Mouse (Mus musculus) embryonic facial prominence, embryonic 11.5 days (tissue): ENCODE measurements around the gene Elfn2. TPM values are rescaled to one million over a fixed set of nuclear protein-coding genes. Genes with fewer than 3 reads are reported as not detected.

Experiments used
- ATAC-seq: fragments of 200-750 bp; cut with Nextera tagmentation; replicated peaks from 2 replicates; pipeline ENCODE4 v1.8.0; 2017; ENCODE audit warnings: low read depth; ENCODE audit not compliant: insufficient number of reproducible peaks, low FRiP score, low TSS enrichment
- DNase-seq: peaks from one replicate; pipeline ENCODE4 v3.0.0-alpha.2; 2015; ENCODE audit warnings: low spot score
- H3K27ac ChIP-seq: fragments of 300-500 bp; sonication (generic); replicated peaks from 2 replicates; pipeline ENCODE4 v1.5.1; 2014; ENCODE audit warnings: mild to moderate bottlenecking, low read depth, low read length, control low read depth
- H3K27me3 ChIP-seq: fragments of 300-500 bp; sonication (generic); 2 replicates; pipeline ENCODE4 v1.6.1; 2014; ENCODE audit warnings: mild to moderate bottlenecking, low read length, moderate library complexity, mixed read lengths; ENCODE audit not compliant: control insufficient read depth, insufficient read depth
- H3K36me3 ChIP-seq: fragments of 300-500 bp; sonication (generic); replicated peaks from 2 replicates; pipeline ENCODE4 v1.6.1; 2014; ENCODE audit warnings: low read depth, mild to moderate bottlenecking, low read length, moderate library complexity, mixed read lengths; ENCODE audit not compliant: control insufficient read depth, insufficient read depth
- H3K4me1 ChIP-seq: fragments of 300-500 bp; sonication (generic); 2 replicates; pipeline ENCODE4 v1.6.1; 2014; ENCODE audit warnings: low read length, mixed read lengths; ENCODE audit not compliant: control insufficient read depth, insufficient read depth
- H3K4me2 ChIP-seq: fragments of 300-500 bp; sonication (generic); 2 replicates; pipeline ENCODE4 v1.6.1; 2014; ENCODE audit warnings: low read depth, mild to moderate bottlenecking, control low read depth, low read length, moderate library complexity
- H3K4me3 ChIP-seq: fragments of 300-500 bp; sonication (generic); 2 replicates; pipeline ENCODE4 v1.5.1; 2014; ENCODE audit warnings: low read depth, low read length, control low read depth
- H3K9ac ChIP-seq: fragments of 300-500 bp; sonication (generic); replicated peaks from 2 replicates; pipeline ENCODE4 v1.6.1; 2014; ENCODE audit warnings: mild to moderate bottlenecking, control low read depth, low read length
- H3K9me3 ChIP-seq: fragments of 300-500 bp; sonication (generic); replicated peaks from 2 replicates; pipeline ENCODE4 v1.6.1; 2016; ENCODE audit warnings: mild to moderate bottlenecking, low read length, inconsistent platforms, mixed read lengths; ENCODE audit not compliant: control insufficient read depth
- WGBS: fragments of 180-500 bp; shearing (Covaris S2); extraction: QIAGEN DNeasy Blood & Tissue Kit; methylation state at CpG from one replicate; pipeline ENCODE4 v1.1.7; 2014; 5-methylcytosine and 5-hydroxymethylcytosine counted together
- polyA plus RNA-seq: library from polyadenylated mRNA; unstranded; fragments of >200 nt; fragmentation: Nextera tagmentation; extraction: Ambion mirVana; gene quantifications from 2 replicates; pipeline ENCODE4 v1.2.1, GENCODE M21; 2014

The Elfn2 gene
- polyA plus RNA-seq, 1 experiment from 2014 or later, result not detected

DNA sequence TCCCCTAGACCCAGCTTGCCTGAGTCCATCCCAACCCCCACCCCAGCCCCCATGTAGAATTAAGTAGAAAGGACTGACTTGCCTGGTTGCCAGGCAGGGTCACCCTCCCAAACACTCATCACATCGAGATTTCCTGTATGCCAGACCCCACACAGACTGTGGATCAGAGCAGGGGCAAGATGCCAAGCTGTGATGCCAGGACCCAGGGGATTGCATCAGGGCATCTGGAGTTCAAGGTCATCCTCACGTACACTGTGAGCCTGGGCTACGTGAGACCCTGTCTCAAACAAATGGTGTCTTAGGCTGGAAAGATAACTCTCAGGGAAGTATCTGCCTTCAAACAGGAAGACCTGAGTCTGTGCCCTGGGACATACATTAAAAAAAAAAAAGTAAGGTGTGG lies 11.9 kb downstream of the Elfn2 start:
- Histone ChIP-seq H3K4me2 (no peak overlapping the region), H3K27ac (no peak overlapping the region), H3K4me1 (no peaks in the 10 kb centered on the region), H3K36me3 (no peaks in the 10 kb centered on the region), H3K9ac (no peak overlapping the region), H3K4me3 (no peak overlapping the region), H3K9me3 (no peaks in the 10 kb centered on the region), H3K27me3 (peaks cover 4% of the 10 kb centered on the region)
- 71% methylated on average over 3 of the region's 3 CpGs for WGBS
- ATAC-seq (no peak), DNase-seq (no peak)

DNA sequence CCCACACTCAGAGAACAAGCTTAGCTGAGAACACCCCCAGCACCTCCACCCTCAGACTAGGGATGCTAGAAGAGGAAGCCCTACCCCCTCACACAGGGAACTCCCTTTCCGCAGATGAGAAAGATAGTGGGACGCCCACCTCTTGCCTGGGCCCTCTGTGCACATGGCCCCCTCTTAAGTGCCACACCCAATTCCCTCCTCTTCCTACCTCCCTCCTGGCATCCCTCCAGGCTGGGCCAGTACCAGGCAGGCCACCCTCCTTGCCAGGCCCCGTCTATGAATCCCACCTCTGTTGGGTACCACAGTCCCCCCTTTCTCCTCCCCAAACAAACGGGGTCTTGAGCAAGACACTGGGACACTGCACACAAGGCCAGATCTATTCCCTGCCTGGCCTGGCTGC lies 13.7 kb downstream of the Elfn2 start:
- WGBS, result 87% methylated on average over 4 of the region's 4 CpGs
- Histone ChIP-seq H3K27ac (no peak overlapping the region), H3K4me2 (no peak overlapping the region), H3K4me3 (no peak overlapping the region), H3K36me3 (no peaks in the 10 kb centered on the region), H3K4me1 (no peaks in the 10 kb centered on the region), H3K9ac (no peak overlapping the region), H3K27me3 (no peaks in the 10 kb centered on the region), H3K9me3 (no peaks in the 10 kb centered on the region)
- DNase-seq, result no peak
- no peak for ATAC-seq

DNA sequence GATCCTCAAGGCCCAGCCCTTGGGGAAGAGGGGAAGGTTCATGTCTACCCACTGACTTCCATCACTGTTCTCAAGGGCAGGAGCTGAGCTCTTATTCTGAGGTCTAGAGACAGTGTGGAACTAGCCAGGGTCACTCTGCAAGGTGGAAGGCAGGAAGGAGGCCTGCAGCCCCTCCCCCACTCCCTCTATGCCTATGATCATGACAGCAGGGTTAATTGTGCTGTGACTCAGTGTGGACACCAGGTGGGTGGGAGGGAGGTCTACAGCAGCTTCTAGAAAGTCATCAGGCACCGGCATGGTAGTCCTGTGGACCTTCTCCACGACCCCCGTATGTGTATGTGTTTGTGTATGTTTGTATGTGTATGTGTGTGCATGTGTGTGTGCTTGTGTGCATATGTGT lies 14.6 kb downstream of the Elfn2 start:
- no peak overlapping the region for H3K27ac ChIP-seq
- H3K4me3 ChIP-seq, result no peak overlapping the region
- H3K27me3 ChIP-seq, result no peaks in the 10 kb centered on the region
- H3K4me1 ChIP-seq, result no peaks in the 10 kb centered on the region
- DNase-seq (no peak), ATAC-seq (no peak)
- no peaks in the 10 kb centered on the region for H3K36me3 ChIP-seq
- 82% methylated on average over 3 of the region's 3 CpGs for WGBS
- no peaks in the 10 kb centered on the region for H3K9me3 ChIP-seq
- H3K9ac ChIP-seq, result no peak overlapping the region
- H3K4me2 ChIP-seq, result no peak overlapping the region

DNA sequence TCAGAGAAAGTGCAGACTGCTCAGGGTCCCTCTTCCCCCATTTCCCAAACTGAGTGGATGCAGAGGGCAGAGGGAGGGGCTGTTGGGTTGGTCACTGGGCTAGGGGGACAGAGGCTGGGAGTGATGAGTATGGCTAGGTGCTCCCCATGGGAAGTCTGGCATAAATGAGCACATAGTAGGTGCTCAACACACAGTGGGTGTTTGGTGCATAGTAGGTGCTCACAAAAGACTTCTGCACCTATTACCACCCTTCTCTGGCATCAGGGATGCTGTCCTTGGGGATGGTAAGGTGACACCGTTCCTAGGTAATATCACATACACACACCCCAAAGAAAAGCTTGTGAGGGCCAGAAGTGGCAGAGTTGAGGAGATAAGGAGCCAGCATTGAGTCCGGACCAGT lies 18.2 kb downstream of the Elfn2 start:
- DNase-seq (no peak), ATAC-seq (no peak)
- Histone ChIP-seq H3K4me2 (no peak overlapping the region), H3K27me3 (no peaks in the 10 kb centered on the region), H3K36me3 (no peaks in the 10 kb centered on the region), H3K27ac (no peak overlapping the region), H3K9ac (no peak overlapping the region), H3K4me1 (no peaks in the 10 kb centered on the region), H3K4me3 (no peak overlapping the region), H3K9me3 (no peaks in the 10 kb centered on the region)
- 91% methylated on average over 2 of the region's 2 CpGs for WGBS

DNA sequence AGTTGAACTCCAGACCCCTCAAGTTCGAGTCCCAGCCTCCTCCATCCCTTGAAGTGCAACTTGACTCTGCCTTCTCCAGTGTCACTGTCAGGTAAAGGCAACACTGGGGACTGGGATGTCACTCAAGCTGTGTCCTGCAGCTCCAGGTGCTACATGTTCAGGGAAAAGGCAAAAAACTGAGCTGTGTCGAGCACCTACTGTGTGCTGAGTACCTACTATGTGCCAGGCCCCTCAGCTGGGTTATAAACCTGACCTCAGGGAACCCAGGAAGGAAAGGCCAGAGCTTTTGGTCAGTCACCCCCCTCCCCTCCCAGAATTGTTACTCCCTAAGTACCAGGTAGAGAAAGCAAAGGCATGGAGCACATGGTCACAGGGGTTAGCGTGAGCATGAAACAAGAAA lies 19.1 kb downstream of the Elfn2 start:
- Histone ChIP-seq H3K9ac (no peak overlapping the region), H3K4me1 (no peaks in the 10 kb centered on the region), H3K4me3 (no peak overlapping the region), H3K27ac (no peak overlapping the region), H3K4me2 (no peak overlapping the region), H3K36me3 (no peaks in the 10 kb centered on the region), H3K9me3 (no peaks in the 10 kb centered on the region), H3K27me3 (no peaks in the 10 kb centered on the region)
- no peak for ATAC-seq
- no peak for DNase-seq
- 62% methylated on average over 3 of the region's 3 CpGs for WGBS

DNA sequence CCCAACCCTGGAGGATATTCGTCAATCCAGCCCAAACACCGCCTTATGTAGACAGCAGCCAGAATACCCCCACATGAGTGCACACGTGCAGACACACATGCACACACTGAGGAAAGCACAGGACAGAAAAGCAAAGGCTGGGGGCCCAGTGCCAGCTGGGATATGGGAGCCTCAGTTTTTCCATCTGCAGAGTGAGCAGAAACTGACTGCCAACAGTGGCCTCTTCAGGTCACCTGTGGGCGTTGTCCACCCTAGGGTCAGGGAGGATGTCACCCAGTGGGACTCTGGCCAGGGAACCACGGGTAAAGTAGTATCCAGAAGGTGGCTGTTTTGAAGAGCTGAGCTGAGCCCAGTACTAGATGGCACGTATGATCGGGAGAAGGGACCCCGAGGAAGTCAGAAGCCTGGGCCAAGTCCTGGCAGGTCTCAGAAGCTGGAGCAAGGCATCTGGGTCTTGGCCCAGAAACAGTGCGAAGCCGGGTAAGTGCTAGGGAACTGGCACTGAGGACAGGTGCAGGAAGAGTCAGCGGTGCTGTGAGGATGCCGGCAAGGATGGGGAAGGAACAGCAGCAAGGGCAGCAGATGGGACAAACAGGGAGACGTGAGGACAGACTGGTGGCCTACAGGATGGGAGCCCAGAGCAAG lies 20.0 kb downstream of the Elfn2 start:
- Histone ChIP-seq H3K27ac (no peak overlapping the region), H3K4me1 (no peaks in the 10 kb centered on the region), H3K27me3 (no peaks in the 10 kb centered on the region), H3K9me3 (no peaks in the 10 kb centered on the region), H3K4me2 (no peak overlapping the region), H3K9ac (no peak overlapping the region), H3K4me3 (no peak overlapping the region), H3K36me3 (no peaks in the 10 kb centered on the region)
- 82% methylated on average over 13 of the region's 13 CpGs for WGBS
- ATAC-seq (no peak), DNase-seq (no peak)

DNA sequence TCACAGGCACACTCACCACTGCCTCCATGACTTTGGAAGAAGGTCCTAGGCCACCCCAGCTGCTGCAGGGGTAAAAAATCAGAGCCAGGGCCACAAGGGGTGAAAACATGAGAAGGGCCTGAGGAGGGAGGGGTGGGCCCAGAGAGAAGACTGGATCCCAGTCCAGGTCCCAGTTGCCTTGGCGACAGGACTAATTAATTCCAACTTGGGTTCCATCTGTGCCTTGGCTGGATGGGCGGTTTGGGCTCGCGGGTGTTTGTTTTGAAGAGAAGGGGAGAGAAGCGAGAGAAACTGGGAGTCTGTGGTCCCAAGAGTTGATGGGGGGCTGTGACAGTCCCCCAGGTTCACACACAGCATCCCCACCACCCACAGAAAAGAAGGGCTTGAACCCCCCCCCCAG lies 20.5 kb downstream of the Elfn2 start:
- H3K4me2 ChIP-seq, result no peak overlapping the region
- H3K4me1 ChIP-seq, result no peaks in the 10 kb centered on the region
- ATAC-seq (no peak), DNase-seq (peak; percentile 39)
- 34% methylated on average over 5 of the region's 5 CpGs for WGBS
- H3K9me3 ChIP-seq, result no peaks in the 10 kb centered on the region
- no peak overlapping the region for H3K4me3 ChIP-seq
- H3K9ac ChIP-seq, result no peak overlapping the region
- H3K36me3 ChIP-seq, result no peaks in the 10 kb centered on the region
- H3K27ac ChIP-seq, result no peak overlapping the region
- no peaks in the 10 kb centered on the region for H3K27me3 ChIP-seq

DNA sequence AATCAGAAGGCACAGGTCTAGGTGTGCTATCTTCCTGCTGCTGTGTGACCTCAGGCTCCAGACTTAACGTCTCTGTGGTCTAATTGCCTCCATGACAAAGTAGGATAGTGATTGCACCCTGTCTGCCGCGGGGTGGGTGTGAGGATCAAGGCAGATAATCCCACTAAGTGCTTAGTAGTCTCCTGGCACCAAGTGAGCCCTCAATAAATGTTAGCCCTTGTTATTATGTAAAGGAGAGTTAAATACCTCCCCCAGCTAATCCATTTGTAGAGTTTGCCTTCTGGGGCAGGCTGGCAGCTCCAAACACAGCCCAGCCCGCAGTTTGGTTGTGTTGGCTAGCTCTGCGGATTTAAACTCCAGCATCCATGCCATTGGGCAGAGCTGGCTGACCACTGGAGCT lies 22.8 kb downstream of the Elfn2 start:
- Histone ChIP-seq H3K4me1 (no peaks in the 10 kb centered on the region), H3K36me3 (no peaks in the 10 kb centered on the region), H3K27ac (no peak overlapping the region), H3K27me3 (no peaks in the 10 kb centered on the region), H3K9ac (no peak overlapping the region), H3K9me3 (no peaks in the 10 kb centered on the region), H3K4me3 (no peak overlapping the region), H3K4me2 (no peak overlapping the region)
- WGBS, result 18% methylated on average over 5 of the region's 5 CpGs
- DNase-seq (no peak), ATAC-seq (no peak)
